Mouse (Mus musculus): ENCODE measurements around the gene Mapk9.

DNA sequence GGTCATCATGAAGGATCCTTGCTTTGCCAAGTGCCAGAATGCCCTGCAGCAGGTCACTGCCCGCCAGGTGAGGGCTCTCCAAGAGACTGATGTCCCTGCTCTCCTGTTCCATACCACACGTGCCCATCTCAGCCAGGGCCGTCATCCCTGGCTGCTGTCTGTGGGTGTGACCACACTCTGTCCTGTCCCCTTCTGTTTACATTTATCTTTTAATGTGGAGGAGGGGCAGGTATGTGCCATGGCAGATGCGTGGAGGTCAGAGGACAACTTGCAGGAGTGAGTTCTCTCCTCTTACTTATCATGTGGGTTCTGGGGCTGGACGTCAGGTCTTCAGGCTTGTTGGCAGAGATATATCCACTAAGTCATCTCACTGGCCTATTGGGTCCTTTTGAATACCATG, 13.6 kb upstream of the Mapk9 start:
- TF ChIP-seq POLR2A (IDR thresholded peaks at IDR 0.05; ENCODE audit: low read depth, low read length) (no peak), CTCF (IDR thresholded peaks at IDR 0.05; ENCODE audit: extremely low read depth, insufficient read length, insufficient replicate concordance, low read depth, low read length) (no peak)

Data from small intestine, adult 2 months (tissue).